Mouse (Mus musculus): ENCODE measurements at regions not wholly inside any gene's neighbourhood (a gene's known extent, or its start where the extent isn't known, plus 50 kb on each side); places are given as distances from the start of the nearest gene placed in this dataset.

DNA sequence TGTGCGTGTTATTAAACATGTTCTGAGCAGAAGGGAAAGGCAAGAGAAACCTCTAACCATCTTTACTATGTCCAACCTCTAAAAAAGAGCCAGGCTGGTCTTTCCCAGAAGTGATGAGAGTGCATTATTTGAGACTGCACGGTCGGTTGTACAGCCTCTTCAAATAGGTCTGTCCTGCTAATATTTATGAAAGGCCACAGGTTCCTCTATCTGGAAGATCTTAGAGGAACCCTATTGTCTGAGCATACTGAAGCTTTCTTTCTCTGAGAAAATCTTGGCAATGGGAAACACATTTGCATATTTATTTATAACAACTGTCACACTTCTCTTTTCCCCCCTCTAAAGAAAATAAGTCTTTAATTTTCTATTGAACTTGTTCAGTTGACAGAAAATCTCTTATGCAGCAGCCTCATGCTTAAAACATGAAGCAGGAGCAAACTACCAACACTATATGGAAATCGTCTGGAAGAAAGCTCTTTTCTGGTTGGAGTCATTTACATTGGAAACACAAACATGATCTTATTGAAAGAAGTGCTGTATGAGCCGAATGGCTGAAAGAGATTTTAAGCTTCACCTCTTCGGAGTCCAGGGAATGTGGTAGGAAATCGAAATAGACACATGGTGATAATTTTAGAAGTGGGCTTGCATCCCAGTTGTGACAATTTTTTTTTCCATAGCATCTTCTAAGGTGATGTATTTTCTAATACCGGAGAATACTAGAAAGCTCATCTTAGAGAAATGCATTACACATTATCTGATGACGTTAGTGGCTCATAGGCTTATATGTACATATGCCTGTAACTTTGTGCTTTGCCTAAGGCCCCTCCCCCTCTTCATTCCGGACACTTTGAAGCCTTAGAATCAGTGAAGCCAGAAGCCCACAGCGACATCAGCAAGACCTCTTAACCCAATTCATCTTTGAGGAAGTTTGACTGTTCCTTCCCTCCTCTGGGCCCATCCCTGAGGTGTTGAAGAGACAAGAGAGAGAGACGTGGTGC, 451.1 kb downstream of the Klf5 start:
- Histone ChIP-seq H3K9me3 (ENCODE audit: low read length) (no peaks in the 10 kb centered on the region), H3K4me1 (ENCODE audit: insufficient read depth) (no peaks in the 10 kb centered on the region), H3K9ac (replicated peaks) (no peak overlapping the region), H3K36me3 (replicated peaks; ENCODE audit: insufficient read depth, low read length) (no peaks in the 10 kb centered on the region), H3K27me3 (ENCODE audit: insufficient read depth, low read length) (no peaks in the 10 kb centered on the region), H3K4me2 (ENCODE audit: low read depth, low read length) (no peak overlapping the region), H3K27ac (ENCODE audit: low read depth) (no peak overlapping the region), H3K4me3 (ENCODE audit: low read depth, low read length) (no peak overlapping the region)
- WGBS (ENCODE audit: insufficient replicate concordance) = 68% methylated on average over 12 of the region's 12 CpGs
- DNase-seq (no peak), ATAC-seq (no peak)
- TF ChIP-seq CTCF (IDR thresholded peaks at IDR 0.05; ENCODE audit: low read depth) = no peak
- no peak for TF ChIP-seq EP300 (IDR thresholded peaks at IDR 0.05; ENCODE audit: low read depth)

DNA sequence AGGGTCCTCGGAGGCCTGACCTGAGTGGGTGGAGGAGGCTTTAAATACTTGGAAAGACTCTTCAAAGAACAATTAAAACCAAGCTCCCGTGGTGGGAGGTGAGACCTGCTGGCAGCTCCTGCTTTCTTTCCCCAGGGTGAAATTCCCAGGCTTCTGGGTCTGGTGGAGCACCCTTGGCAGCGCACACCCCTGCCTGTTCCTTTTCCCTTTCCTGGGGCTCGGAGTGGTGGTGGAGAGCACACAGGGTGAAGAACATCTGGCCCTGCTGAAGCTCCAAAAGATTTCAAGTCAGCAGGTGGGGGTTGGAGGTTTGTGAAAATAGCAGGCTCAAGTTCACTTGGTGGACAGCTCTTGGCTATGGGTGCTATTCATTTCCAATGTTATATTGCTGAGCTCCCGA, 459.6 kb downstream of the Klf5 start:
- Histone ChIP-seq H3K9me3 (ENCODE audit: low read length) (no peaks in the 10 kb centered on the region), H3K27ac (ENCODE audit: low read depth) (no peak overlapping the region), H3K4me3 (ENCODE audit: low read depth, low read length) (no peak overlapping the region), H3K4me1 (ENCODE audit: insufficient read depth) (no peaks in the 10 kb centered on the region), H3K9ac (replicated peaks) (no peak overlapping the region), H3K27me3 (ENCODE audit: insufficient read depth, low read length) (no peaks in the 10 kb centered on the region), H3K4me2 (ENCODE audit: low read depth, low read length) (no peak overlapping the region), H3K36me3 (replicated peaks; ENCODE audit: insufficient read depth, low read length) (no peaks in the 10 kb centered on the region)
- DNase-seq (no peak), ATAC-seq (no peak)
- 64% methylated on average over 5 of the region's 5 CpGs for WGBS (ENCODE audit: insufficient replicate concordance)
- TF ChIP-seq CTCF (IDR thresholded peaks at IDR 0.05; ENCODE audit: low read depth) (no peak), EP300 (IDR thresholded peaks at IDR 0.05; ENCODE audit: low read depth) (no peak)

DNA sequence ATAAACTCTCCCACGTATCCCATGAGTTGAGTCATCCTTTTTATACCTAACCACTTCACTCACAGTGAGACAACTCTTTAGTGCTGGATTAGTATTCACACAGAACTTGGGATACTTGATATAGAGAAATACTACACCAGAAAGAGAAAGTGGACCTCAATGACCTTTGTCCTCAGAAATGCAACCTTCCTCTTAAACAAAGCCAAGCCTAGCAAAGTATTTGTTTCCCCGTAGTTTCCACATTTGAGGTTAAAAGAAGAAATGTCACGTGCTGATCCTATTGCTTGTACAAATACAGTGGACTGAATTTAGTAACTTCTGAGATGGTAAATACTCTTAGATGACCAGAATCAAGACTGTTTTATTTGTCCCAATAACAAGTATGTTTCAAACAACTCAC, 464.8 kb downstream of the Klf5 start:
- Histone ChIP-seq H3K4me2 (ENCODE audit: low read depth, low read length) (no peak overlapping the region), H3K9ac (replicated peaks) (no peak overlapping the region), H3K9me3 (ENCODE audit: low read length) (no peaks in the 10 kb centered on the region), H3K27me3 (ENCODE audit: insufficient read depth, low read length) (no peaks in the 10 kb centered on the region), H3K4me3 (ENCODE audit: low read depth, low read length) (no peak overlapping the region), H3K36me3 (replicated peaks; ENCODE audit: insufficient read depth, low read length) (no peaks in the 10 kb centered on the region), H3K4me1 (ENCODE audit: insufficient read depth) (no peaks in the 10 kb centered on the region), H3K27ac (ENCODE audit: low read depth) (no peak overlapping the region)
- no peak for TF ChIP-seq CTCF (IDR thresholded peaks at IDR 0.05; ENCODE audit: low read depth)
- no peak for TF ChIP-seq EP300 (IDR thresholded peaks at IDR 0.05; ENCODE audit: low read depth)
- WGBS (ENCODE audit: insufficient replicate concordance) = 63% methylated on average over 3 of the region's 3 CpGs
- no peak for DNase-seq
- ATAC-seq = no peak

DNA sequence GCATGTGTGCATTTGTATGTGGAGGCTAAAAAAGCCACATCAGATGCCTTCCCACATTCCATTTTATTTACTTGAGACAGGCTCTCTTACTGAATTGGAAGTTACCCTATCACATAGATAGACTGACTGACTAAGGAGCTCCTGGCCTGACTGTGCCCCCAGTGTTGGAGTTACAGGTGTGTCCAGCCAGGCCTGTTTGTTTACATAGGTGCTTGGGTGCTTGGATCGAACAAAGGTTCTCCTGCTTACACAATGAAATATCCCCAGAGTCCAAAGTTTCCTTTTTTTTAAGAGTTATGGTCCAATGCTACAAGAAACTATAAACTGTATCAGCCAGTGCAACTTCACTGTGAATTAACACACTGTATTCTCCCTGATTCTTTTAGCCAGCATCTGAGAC, 472.5 kb downstream of the Klf5 start:
- Histone ChIP-seq H3K36me3 (replicated peaks; ENCODE audit: insufficient read depth, low read length) (no peaks in the 10 kb centered on the region), H3K27ac (ENCODE audit: low read depth) (no peak overlapping the region), H3K4me1 (ENCODE audit: insufficient read depth) (0 out of 2 replicates have a peak, but pooled peaks cover 2% of the 10 kb centered on the region), H3K4me3 (ENCODE audit: low read depth, low read length) (no peak overlapping the region), H3K9me3 (ENCODE audit: low read length) (no peaks in the 10 kb centered on the region), H3K27me3 (ENCODE audit: insufficient read depth, low read length) (no peaks in the 10 kb centered on the region), H3K4me2 (ENCODE audit: low read depth, low read length) (no peak overlapping the region), H3K9ac (replicated peaks) (no peak overlapping the region)
- DNase-seq (no peak), ATAC-seq (no peak)
- WGBS (ENCODE audit: insufficient replicate concordance) = 52% methylated on average over 1 of the region's 1 CpGs
- TF ChIP-seq EP300 (IDR thresholded peaks at IDR 0.05; ENCODE audit: low read depth) (no peak), CTCF (IDR thresholded peaks at IDR 0.05; ENCODE audit: low read depth) (no peak)

DNA sequence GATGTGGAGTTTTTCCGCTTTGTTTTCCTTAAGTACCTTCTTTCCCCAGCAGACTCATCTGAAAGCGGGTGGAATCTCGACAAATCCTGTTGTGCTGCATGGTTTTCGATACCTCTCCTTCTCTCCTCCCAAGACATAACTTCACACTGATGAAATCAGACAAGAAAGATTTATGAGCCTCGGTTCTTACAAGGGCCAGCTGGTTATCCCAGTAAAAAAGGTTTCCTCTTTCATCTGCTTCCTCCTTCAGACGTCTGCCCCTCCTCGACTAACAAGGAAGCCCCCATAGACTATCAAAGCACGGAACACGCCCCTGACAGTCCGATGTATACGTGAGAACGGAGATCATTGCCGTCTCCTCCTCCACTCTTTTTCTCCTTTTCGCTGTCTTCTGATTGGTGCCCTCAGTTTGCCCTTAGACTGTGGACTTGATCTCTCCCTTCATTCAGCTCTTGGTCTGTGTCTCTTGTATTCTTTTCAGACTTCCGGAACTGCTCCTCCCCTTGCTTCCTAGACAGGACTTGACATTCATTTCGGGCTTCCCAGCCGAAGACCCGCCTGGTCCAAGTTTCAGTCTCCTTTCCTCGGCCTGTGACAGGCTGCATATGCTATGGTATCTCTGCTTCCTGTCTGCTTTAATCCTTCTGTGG, 474.4 kb downstream of the Klf5 start:
- H3K9ac ChIP-seq (replicated peaks) = no peak overlapping the region
- H3K9me3 ChIP-seq (ENCODE audit: low read length) = no peaks in the 10 kb centered on the region
- peak overlapping the region; percentile 36; the same call in 1 of the 2 replicates for H3K4me2 ChIP-seq (ENCODE audit: low read depth, low read length)
- H3K27ac ChIP-seq (ENCODE audit: low read depth) = no peak overlapping the region
- H3K4me1 ChIP-seq (ENCODE audit: insufficient read depth) = 0 out of 2 replicates have a peak, but pooled peaks cover 2% of the 10 kb centered on the region
- DNase-seq (no peak), ATAC-seq (no peak)
- 40% methylated on average over 19 of the region's 19 CpGs for WGBS (ENCODE audit: insufficient replicate concordance)
- no peak overlapping the region for H3K4me3 ChIP-seq (ENCODE audit: low read depth, low read length)
- TF ChIP-seq CTCF (IDR thresholded peaks at IDR 0.05; ENCODE audit: low read depth) = no peak
- TF ChIP-seq EP300 (IDR thresholded peaks at IDR 0.05; ENCODE audit: low read depth) = no peak
- H3K27me3 ChIP-seq (ENCODE audit: insufficient read depth, low read length) = no peaks in the 10 kb centered on the region
- no peaks in the 10 kb centered on the region for H3K36me3 ChIP-seq (replicated peaks; ENCODE audit: insufficient read depth, low read length)

DNA sequence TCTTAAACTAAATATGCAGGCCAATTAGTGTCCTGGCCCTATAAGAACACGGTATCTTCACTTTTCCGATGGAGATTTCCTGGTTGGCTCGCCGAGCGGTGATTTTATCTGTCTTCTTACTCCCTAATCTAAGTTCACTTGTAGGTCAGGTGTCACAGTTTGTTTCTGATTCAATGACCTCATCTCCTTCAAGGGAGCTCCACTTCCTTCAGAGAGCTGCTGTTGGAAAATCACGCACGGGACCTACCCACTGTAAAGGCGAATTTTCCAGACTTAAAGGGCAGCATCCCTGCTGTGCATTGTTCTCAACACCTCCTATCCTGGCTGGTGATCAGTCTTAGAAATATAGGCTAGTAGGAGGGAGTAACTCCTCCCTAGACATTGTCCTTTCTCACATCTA, 480.0 kb downstream of the Klf5 start:
- ATAC-seq = no peak

More for the DNA sequence above, 480.0 kb downstream of the Klf5 start:
- Histone ChIP-seq H3K36me3 (replicated peaks; ENCODE audit: insufficient read depth, low read length) (no peaks in the 10 kb centered on the region), H3K4me1 (ENCODE audit: insufficient read depth) (no peaks in the 10 kb centered on the region), H3K4me2 (ENCODE audit: low read depth, low read length) (no peak overlapping the region), H3K27ac (ENCODE audit: low read depth) (no peak overlapping the region), H3K9ac (replicated peaks) (no peak overlapping the region), H3K4me3 (ENCODE audit: low read depth, low read length) (no peak overlapping the region), H3K9me3 (ENCODE audit: low read length) (no peaks in the 10 kb centered on the region), H3K27me3 (ENCODE audit: insufficient read depth, low read length) (no peaks in the 10 kb centered on the region)
- no peak for TF ChIP-seq EP300 (IDR thresholded peaks at IDR 0.05; ENCODE audit: low read depth)
- DNase-seq = no peak
- WGBS (ENCODE audit: insufficient replicate concordance) = 48% methylated on average over 8 of the region's 8 CpGs

Data from liver, postnatal 0 days (tissue).